Comparison of ENCODE assay signal across 26 mouse cellular contexts in the genomic region with DNA sequence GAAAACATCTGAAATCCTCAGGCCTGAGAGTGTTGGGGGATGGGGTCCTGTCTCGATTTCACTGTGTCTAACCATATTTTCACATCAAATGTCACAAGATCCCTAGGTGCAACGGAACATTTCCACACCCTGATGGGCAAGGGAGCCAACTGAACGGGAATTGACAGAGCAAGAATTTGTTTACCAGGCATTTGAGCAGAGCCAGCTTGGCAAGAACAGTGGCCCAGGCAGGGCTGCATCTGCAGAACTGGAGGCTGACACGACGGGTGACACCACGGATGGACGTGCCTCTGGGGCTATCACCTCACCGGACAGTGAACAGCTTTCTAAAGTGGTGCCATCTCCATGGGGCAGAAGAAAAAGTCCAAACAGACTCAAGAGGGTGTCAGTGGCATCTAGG. TPM values are rescaled to one million over a fixed set of nuclear protein-coding genes. Genes with fewer than 3 reads are reported as not detected.
"Had no signal": no experiment of that assay in that cellular context is flagged by ENCODE, and none has a peak within 500 bp of the region (broad histone marks: within the 10 kb centered on the region; RNA-seq: fewer than 3 reads in every experiment).

No protein-coding gene starts in this region.

- DNase-seq: kidney, adult 11 months; kidney, adult 8-10 months; kidney, postnatal 14 days; kidney, postnatal 4 days; left cerebral cortex, postnatal 4 days; lung, adult 2 months; lung, postnatal 14 days; retina, postnatal 1 day; right cerebral cortex, postnatal 25 days; thymus, adult 18-20 months; thymus, postnatal 4 days had no signal

- H3K4me3 ChIP-seq: limb, embryonic 12.5 days; limb, embryonic 15.5 days; liver, embryonic 12.5 days; liver, embryonic 15.5 days; midbrain, embryonic 15.5 days; myocyte; neural tube, embryonic 13.5 days had no signal

- H3K27ac ChIP-seq: limb, embryonic 12.5 days; limb, embryonic 15.5 days; liver, embryonic 12.5 days; liver, embryonic 15.5 days; midbrain, embryonic 15.5 days; neural tube, embryonic 13.5 days had no signal

RNA-seq across cellular contexts. Expression of a gene that starts 15.2 kb away (rescaled TPM):
- total RNA-seq: layer of hippocampus, adult 18-20 months; layer of hippocampus, postnatal 14 days; left cerebral cortex, adult 8-10 months; left cerebral cortex, postnatal 14 days; left cerebral cortex, postnatal 4 days; megakaryocyte progenitor cell, adult 5-6 weeks; megakaryocyte-erythroid progenitor cell, adult 5-6 weeks; monocyte, adult 5-6 weeks had no signal

RNA-seq across cellular contexts. Expression of a gene that starts 44.1 kb away (rescaled TPM):
- total RNA-seq: layer of hippocampus, adult 18-20 months; left cerebral cortex, postnatal 14 days; megakaryocyte progenitor cell, adult 5-6 weeks; megakaryocyte-erythroid progenitor cell, adult 5-6 weeks; monocyte, adult 5-6 weeks; neutrophil, adult 5-6 weeks had no signal
